Mouse (Mus musculus) T-helper 1 cell (primary cell): ENCODE measurements around the gene Rraga.
"Not testable (repeated sequence)": the region's sequence is repeated elsewhere in the genome, so short reads cannot be mapped to it uniquely, and the experiment has no call there.

Source experiments
- in situ Hi-C: fragments of 300-600 bp; cut with MboI, MseI; formaldehyde crosslinking; loops from one replicate; pipeline ENCODE4 v1.15.1; 2025; ENCODE audit warnings: high pct_unique_total_duplicates

Rraga gene

DNA sequence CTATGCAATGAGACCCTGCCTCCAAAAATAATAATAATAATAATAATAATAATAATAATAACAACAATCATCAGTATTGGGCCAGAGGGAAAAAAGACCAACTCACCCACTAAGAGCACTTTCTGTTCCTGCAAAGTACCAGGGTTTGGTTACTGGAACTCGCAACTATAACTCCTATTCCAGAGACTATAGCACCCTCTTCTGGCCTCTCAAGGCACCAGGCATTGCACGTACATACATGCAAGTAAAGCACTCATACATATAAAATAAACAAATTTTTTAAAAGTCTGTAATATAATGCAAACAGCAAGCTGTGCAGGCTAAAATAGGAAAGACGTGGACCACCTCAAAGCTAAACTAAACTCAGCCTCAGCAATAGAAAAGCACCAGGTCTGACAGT, 12.8 kb downstream of the Rraga start:
- in situ Hi-C loops: no loop called here

DNA sequence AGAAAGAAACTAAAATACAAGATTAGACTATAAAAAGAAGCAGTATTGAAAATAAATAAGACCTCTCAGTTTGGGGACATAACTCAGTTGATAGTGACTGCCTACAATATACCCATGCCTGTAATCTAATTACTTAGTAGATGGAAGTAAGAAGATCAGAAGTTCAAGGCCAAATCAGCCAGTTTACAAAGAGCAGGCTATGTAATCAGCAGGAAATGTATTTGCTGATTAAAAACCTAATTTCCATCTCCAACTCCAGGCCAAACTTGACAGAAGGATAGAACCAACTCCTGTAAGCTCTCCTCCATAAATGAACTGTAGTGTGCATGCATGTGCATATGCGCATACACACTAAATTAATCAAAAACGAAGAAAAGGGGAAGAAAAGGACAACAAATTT, 15.8 kb downstream of the Rraga start:
- in situ Hi-C loops: no loop called here

DNA sequence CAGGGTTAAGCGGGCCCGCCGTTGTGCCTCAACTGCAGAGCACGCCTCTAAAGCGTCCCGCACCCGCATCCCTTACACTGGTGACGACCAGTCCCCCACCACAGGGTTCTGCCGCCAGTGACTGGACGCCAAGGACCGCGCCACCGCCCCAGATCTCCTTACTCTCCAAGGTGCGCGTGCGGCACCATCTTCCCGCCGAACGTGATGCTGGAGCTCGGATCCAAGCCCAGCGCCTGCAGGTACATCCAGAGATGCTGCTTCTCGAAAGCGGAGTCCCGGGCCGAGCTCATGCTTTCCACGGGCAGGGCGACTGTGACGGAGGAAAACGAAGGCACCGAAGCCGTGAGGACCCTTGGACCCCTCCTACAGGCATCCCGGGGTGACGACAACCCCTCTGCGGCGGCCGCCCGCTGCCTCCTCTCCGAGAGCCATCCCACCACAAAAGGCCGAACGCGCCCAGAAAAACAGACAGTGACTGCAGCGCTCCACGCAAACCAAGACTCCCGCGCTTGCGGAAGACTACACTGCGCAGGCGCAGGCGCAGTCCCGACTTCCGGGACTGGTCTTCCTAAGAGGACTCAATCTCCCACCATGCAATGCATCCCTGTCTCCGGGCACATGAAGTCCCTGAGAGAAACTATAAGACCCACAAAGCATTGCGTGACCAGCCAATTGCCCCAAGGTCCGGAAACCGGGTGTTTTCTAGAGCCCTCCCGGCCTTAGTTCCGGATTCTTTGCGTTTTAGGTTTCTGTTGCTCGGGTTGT, 36.2 kb downstream of the Rraga start, which contains the start of gene Haus6:
TSS of gene Haus6 (minus strand) at position 532 of the 765 bp plus-strand sequence.
- in situ Hi-C loops: loop anchor here (5.0 kb wide), 2 partner anchors 34 to 86 kb away; partner anchors contain the start of gene Rraga

DNA sequence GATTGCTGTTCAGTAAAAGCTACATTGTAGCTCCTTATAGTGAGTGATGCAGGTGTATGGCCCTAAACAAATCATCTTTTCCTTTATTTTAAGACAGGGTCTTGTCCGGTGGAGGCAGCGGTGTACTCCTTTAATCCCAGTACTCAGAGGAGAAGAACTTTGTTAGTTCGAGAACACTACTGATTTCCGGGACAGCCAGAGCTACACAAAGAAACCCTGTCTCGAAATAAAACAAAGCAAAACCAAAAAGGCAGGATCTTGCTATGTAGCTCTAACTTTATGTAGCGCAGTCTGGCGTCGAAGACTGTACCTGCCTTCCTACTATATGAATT, 36.8 kb downstream of the Rraga start:
- in situ Hi-C loops: loop anchor here (5.0 kb wide), 2 partner anchors 35 to 85 kb away; partner anchors contain the start of gene Rraga

DNA sequence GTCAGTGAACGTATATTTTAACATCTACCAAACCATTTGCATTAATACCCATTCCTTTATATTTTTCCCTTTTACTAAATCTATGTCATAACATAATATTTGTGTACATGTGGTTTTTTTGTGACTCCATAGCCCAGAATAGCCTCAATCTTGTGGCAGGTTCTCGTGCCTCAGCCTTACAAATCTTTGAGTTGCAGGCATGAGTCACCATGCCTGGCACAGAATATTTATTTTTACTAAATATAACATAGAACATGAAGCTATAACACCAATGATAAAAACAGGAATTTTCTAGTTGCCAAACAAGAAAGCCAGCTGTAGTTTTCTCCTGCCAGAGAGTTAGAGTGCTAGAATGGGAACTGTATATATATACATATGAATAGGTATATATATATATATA, 45.0 kb downstream of the Rraga start:
- in situ Hi-C loops: no loop called here

DNA sequence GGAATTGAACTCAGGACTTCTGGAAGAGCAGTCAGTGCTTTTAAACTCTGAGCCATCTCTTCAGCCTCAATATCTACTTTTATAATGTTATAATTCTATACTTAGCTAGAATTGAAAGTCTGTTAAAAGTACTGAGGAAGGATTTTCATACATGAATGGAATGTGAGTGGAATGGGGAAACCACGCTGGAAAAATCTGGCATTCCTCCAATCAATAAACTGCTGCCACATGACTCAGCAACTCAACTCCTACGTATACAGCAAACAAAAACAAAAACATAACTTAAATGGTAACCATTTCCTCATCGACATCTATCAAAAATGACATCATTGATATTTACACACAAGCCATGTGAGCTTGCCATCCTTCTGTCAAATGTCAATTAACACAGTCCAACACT, 46.6 kb downstream of the Rraga start:
- in situ Hi-C loops: no loop called here

DNA sequence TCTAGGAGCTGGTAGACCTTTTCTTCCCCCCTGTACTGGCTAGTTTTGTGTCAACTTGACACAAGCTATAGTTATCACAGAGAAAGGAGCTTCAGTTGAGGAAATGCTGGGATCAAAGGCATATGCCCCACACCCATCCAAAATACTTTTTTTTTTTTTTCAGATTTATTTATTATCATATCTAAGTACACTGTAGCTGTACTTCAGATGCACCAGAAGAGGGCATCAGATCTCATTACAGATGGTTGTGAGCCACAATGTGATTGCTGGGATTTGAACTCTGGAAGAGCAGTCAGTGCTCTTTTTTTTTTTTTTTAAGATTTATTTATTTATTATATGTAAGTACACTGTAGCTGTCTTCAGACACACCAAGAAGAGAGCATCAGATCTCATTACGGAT, 47.1 kb downstream of the Rraga start:
- in situ Hi-C loops: not testable (repeated sequence)

DNA sequence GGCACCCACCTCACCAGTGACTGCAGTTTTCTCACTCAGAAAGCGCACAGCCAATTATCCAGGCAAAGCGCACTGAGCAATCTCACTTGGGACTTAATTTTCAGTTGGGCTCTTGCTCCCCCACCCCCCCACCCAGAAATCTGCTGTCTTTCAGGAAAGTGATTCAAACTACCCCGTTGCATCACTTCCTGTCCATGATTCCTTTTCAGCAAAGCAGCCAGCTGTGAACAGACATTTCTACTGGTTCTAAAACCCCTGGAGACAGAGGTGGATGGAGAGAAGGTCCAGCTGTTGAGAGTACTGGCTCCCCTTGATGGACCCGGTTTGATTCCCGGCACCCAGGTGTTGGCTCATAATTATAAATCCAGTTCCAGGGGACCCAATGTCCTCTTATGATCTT, 50.0 kb downstream of the Rraga start:
- in situ Hi-C loops: no loop called here

DNA sequence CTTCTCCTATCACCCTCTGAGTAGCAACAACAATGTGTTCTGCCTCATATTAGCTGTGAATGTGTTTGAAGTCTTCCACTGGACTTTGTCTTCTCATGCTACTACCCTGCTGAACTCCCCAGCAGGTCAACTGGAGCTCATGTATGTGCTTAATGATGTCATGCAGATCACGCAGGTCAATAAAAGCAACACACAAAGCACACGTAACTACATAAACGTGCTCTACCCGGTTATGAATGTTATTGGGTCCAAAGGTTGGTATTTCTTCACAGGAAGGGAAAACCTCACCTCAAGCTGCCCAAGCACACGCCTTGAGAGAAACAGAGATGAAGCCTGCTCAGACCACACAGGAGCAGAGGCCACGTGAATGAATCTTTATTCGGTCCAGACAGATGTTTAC, 51.0 kb downstream of the Rraga start:
- in situ Hi-C loops: not testable (repeated sequence)
